Mouse (Mus musculus): ENCODE measurements around the gene Pcdh9. TPM values are rescaled to one million over a fixed set of nuclear protein-coding genes. Genes with fewer than 3 reads are reported as not detected.

Pcdh9 gene
- 59.7 and 60.7 TPM in 2 replicates for polyA plus RNA-seq (2015; fragmentation: Nextera tagmentation; extraction: Ambion mirVana)

DNA sequence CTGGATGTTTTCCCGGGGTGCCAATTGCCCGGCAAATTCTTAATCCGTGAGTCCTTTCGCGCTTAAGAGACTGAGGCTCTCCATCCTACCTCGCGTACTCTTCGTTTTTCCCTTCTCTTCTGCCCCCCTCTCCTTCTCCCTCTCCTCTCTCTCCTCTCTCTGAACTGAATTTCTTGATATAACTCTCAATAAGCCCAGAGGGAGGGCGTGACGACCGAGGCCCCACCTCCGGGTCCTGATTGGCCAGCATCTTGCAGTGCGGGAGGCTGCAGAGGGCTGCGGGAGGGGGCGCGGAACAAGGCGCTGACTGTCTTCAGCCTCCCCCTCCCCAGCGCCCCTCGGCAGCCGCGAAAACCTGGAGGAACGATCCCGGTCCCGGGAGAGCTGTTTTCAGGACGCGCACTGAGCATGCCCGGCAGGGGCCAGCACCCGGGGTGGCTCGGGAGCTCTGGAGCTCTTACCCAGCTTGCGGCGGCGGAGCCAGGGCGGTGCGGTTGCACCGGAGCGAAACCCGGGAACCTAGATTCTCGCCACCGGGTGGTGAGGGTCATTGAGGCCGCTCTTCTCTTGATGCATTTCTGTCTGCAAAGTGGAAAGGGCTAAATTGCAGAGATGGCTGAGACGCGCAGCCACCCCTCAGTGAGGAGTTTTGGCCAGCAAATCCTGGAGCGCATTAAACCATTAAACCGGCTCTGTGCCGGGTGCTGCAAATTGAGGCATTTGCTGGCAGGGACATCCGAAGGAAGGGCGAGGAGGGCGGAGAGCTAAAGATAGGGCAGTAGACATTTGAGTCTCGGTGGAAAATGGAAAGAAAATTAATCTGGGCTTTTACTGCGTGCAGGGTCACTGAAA is at the start of gene Pcdh9:
Pcdh9 (minus strand) TSS at position 161 of the 852 bp plus-strand sequence.
- peak within 1 kb of the TSS; percentile 82 for H3K27ac ChIP-seq
- peak within 1 kb of the TSS; percentile 72 for H3K9ac ChIP-seq
- H3K9me3 ChIP-seq, result no peaks in the 10 kb centered on the region
- under 1% methylated on average over 50 of the region's 50 CpGs for WGBS
- ATAC-seq (ENCODE audit: insufficient number of reproducible peaks, insufficient read depth, low FRiP score, low TSS enrichment, low read depth), result peak; percentile 99
- peak within 1 kb of the TSS; percentile 58 for H3K4me3 ChIP-seq
- peak within 1 kb of the TSS; percentile 86 for H3K4me2 ChIP-seq
- H3K27me3 ChIP-seq, result peaks cover 2% of the 10 kb centered on the region
- H3K4me1 ChIP-seq, result peaks cover 6% of the 10 kb centered on the region
- H3K36me3 ChIP-seq, result peaks cover 4% of the 10 kb centered on the region; the same call in 1 of the 2 replicates

DNA sequence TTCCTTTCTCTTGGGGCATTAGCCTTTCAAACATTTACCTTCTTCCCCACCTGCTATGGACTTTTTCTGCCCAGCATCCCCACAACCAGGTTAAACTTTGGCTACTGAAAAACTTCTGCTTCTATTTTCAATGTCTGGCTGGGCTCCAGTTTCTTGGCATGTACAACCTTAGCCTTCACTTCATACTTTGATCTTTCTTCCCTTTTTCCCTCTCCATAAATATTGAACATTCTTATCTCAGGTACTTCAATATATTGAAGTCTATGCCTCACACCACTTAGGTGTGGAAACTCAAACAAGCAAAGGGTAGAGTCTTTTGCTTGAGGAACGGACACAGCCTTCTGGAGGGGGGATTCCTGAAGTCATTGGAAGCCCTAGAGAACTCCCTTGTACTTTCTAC is 16.4 kb upstream of the Pcdh9 start:
- no peak overlapping the region for H3K4me2 ChIP-seq
- H3K27ac ChIP-seq, result no peak overlapping the region
- 75% methylated on average over 1 of the region's 1 CpGs for WGBS
- no peaks in the 10 kb centered on the region for H3K36me3 ChIP-seq
- no peaks in the 10 kb centered on the region for H3K4me1 ChIP-seq
- no peak overlapping the region for H3K4me3 ChIP-seq
- ATAC-seq (ENCODE audit: insufficient number of reproducible peaks, insufficient read depth, low FRiP score, low TSS enrichment, low read depth), result no peak
- no peak overlapping the region for H3K9ac ChIP-seq
- no peaks in the 10 kb centered on the region for H3K9me3 ChIP-seq
- no peaks in the 10 kb centered on the region for H3K27me3 ChIP-seq

DNA sequence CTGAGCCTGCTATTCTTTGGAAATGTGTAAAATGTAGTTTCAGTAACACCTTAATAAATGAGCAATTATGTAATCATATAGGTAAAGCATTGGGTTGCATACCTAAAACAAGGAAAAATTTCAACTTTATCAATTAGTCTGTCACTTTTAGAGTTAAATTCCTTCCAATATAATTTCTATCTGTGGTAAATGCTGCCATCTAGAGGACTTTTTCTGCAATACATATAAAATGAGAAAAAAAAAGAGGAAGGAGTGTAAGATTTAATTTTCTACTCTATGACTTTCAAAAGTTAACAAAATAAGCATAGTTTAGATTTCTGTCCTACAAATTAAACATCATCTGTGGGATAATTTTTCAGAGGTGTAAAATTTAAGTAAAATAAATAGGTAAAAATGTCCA is 8.1 kb upstream of the Pcdh9 start:
- H3K9ac ChIP-seq, result no peak overlapping the region
- ATAC-seq (ENCODE audit: insufficient number of reproducible peaks, insufficient read depth, low FRiP score, low TSS enrichment, low read depth), result no peak
- no peak overlapping the region for H3K4me3 ChIP-seq
- H3K4me2 ChIP-seq, result no peak overlapping the region
- H3K4me1 ChIP-seq, result no peaks in the 10 kb centered on the region
- H3K27me3 ChIP-seq, result no peaks in the 10 kb centered on the region
- no peaks in the 10 kb centered on the region for H3K36me3 ChIP-seq
- no peak overlapping the region for H3K27ac ChIP-seq
- no peaks in the 10 kb centered on the region for H3K9me3 ChIP-seq

DNA sequence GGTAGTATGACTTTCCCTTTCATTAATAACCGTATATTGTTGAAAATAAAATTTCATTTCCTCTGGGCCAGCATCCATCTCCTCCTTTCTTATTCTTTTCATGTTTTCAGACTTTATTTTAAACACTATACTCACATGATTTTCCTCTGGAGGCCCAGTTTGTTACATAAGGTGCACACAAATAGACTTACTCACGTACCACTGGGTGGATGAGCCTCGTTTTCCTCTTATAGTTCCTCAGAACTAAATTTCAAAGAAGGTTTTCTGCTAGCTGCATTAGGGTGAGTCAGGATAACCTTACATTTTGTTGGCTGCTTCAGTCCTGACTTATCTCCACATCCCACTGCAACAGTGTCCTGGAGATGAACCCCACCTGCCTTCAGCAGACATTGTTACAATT is 4.7 kb upstream of the Pcdh9 start:
- H3K9me3 ChIP-seq, result no peaks in the 10 kb centered on the region
- ATAC-seq (ENCODE audit: insufficient number of reproducible peaks, insufficient read depth, low FRiP score, low TSS enrichment, low read depth), result no peak

DNA sequence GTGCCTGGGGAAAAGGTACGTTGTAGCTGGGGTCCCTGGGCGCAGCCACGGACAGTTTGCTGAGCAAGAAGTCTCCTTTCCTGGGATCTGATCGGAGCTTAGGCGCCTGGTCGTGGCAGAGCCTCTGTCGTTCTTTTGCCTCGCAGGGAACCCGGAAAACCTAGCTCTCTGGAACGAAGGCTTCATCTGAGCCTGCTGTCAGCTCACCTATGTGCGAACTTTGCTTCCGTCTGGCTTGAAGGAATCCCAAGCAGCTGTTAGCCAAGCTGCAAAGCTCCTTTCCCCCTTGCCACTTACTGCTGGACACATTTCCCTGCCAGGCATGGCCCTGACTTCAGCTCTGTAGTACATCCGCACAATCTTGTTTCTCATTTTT is 880 bp upstream of the Pcdh9 start:
- Histone ChIP-seq H3K36me3 (no peaks in the 10 kb centered on the region; the same call in 1 of the 2 replicates), H3K27me3 (peaks cover 2% of the 10 kb centered on the region), H3K4me3 (peak overlapping the region; percentile 58), H3K4me2 (peak overlapping the region; percentile 86), H3K9ac (peak overlapping the region; percentile 72), H3K4me1 (peaks cover 5% of the 10 kb centered on the region), H3K9me3 (no peaks in the 10 kb centered on the region), H3K27ac (peak overlapping the region; percentile 82)
- ATAC-seq (ENCODE audit: insufficient number of reproducible peaks, insufficient read depth, low FRiP score, low TSS enrichment, low read depth), result no peak
- under 1% methylated on average over 13 of the region's 13 CpGs for WGBS

More for the DNA sequence above, 4.7 kb upstream of the Pcdh9 start:
- no peak overlapping the region for H3K27ac ChIP-seq
- H3K4me1 ChIP-seq, result peaks cover 5% of the 10 kb centered on the region
- peaks cover 2% of the 10 kb centered on the region for H3K27me3 ChIP-seq
- H3K9ac ChIP-seq, result no peak overlapping the region
- WGBS, result 91% methylated on average over 3 of the region's 3 CpGs
- no peak overlapping the region for H3K4me2 ChIP-seq
- H3K4me3 ChIP-seq, result no peak overlapping the region
- no peaks in the 10 kb centered on the region for H3K36me3 ChIP-seq

DNA sequence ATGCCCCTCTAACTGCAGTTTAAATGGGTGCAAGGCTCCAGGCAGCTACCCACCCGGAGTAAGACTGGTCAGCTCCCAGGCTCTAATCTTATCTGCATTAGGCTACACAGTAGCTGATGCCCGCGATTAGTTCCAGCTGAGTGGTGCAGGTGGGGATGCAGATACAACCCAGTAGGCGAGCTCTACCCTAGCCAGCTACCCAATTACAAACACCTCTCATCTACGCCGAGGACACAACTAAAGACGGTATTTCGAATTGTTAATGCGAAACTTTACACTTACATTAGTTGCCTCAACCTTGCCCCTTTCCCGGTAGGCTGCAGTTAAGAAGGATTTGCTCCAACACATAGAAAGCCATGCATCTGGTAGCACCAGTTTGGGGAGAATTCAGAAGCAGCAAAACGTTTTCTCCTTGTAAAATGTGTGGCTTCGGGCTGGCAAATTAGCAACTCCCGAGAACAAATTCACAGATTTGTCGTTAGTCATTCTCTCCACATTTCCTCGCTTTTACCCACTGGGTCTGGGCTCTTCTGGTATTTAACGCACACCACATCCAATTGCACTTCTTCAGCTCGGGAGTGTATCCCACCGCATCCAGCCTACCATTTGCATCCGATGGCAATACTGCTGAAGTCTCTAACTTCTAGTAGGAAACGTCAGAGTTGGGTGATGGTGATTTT is 500 bp downstream of the Pcdh9 start:
- peak overlapping the region; percentile 58 for H3K4me3 ChIP-seq
- WGBS, result under 1% methylated on average over 20 of the region's 20 CpGs
- H3K36me3 ChIP-seq, result peaks cover 4% of the 10 kb centered on the region; the same call in 1 of the 2 replicates
- H3K27ac ChIP-seq, result peak overlapping the region; percentile 28; the same call in 1 of the 2 replicates
- H3K4me1 ChIP-seq, result peaks cover 9% of the 10 kb centered on the region
- peak overlapping the region; percentile 86 for H3K4me2 ChIP-seq
- H3K9me3 ChIP-seq, result no peaks in the 10 kb centered on the region
- H3K9ac ChIP-seq, result peak overlapping the region; percentile 72
- no peak; the same call in 1 of the 2 replicates for ATAC-seq (ENCODE audit: insufficient number of reproducible peaks, insufficient read depth, low FRiP score, low TSS enrichment, low read depth)
- H3K27me3 ChIP-seq, result peaks cover 2% of the 10 kb centered on the region

DNA sequence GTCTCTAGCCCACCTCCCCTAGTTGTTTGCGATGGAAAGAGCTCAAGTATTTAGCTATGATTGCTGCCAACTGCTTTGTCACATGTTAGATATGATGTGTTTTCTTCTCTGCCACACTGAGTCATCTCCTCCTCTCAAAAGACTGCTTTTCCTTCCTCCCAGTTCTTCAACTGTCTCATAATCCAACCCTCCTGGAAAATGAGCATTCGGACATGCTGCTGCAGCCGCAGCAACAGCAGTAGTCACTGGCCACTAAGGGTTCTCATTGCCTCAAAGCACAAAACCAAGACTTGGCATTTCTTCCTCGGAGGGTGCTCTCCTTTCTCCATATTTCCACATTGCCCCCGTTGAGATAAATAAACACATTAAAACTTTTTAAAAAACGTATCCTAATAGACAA is 1.2 kb downstream of the Pcdh9 start:
- ATAC-seq (ENCODE audit: insufficient number of reproducible peaks, insufficient read depth, low FRiP score, low TSS enrichment, low read depth), result no peak
- WGBS, result 21% methylated on average over 6 of the region's 6 CpGs
- Histone ChIP-seq H3K9ac (peak overlapping the region; percentile 72; the same call in 1 of the 2 replicates), H3K36me3 (peaks cover 4% of the 10 kb centered on the region; the same call in 1 of the 2 replicates), H3K4me1 (peaks cover 11% of the 10 kb centered on the region), H3K4me2 (peak overlapping the region; percentile 86), H3K27me3 (peaks cover 2% of the 10 kb centered on the region), H3K27ac (no peak overlapping the region), H3K4me3 (peak overlapping the region; percentile 58), H3K9me3 (no peaks in the 10 kb centered on the region)

DNA sequence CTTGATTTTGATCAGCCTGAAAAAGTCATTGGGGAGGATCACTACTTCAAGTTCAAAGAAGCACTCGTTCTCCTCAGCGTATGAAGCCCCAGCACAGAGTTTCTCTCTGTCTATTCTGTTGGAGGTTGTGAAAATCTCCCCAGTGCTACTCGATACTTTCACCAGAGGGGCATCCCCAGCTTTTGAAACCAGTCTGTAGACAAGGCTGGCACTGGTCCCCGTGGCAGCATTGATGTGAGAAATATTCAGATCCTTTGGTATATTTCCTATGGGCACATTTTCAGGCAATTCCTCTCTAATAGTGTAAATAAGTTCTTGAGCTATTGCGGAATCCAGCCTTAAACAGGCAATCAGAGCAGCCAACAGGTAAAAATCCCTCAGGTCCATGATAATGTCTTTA is 2.1 kb downstream of the Pcdh9 start:
- peak overlapping the region; percentile 86 for H3K4me2 ChIP-seq
- H3K9me3 ChIP-seq, result no peaks in the 10 kb centered on the region
- peaks cover 4% of the 10 kb centered on the region; the same call in 1 of the 2 replicates for H3K36me3 ChIP-seq
- no peak overlapping the region for H3K27ac ChIP-seq
- H3K27me3 ChIP-seq, result peaks cover 2% of the 10 kb centered on the region
- peaks cover 11% of the 10 kb centered on the region for H3K4me1 ChIP-seq
- WGBS, result 69% methylated on average over 5 of the region's 5 CpGs
- peak overlapping the region; percentile 58 for H3K4me3 ChIP-seq
- no peak overlapping the region for H3K9ac ChIP-seq
- no peak for ATAC-seq (ENCODE audit: insufficient number of reproducible peaks, insufficient read depth, low FRiP score, low TSS enrichment, low read depth)

DNA sequence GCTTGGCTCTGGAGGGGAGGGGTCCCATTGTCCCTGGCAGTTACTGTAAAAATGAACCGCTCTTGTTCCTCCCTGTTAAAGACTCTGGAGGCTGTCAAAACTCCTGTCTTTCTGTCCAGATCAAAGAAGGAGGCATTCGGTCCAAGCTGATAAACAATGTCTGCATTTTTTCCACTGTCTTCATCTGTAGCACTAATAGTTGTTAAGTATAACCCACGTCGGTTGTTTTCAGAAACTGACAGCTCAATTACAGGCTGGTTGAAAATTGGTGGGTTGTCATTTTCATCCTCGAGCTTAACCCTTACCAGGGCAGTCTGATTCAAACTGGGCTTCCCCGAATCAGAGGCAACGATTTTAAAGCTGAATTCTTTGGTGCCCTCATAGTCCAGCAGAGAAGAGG is 3.4 kb downstream of the Pcdh9 start:
- peaks cover 4% of the 10 kb centered on the region; the same call in 1 of the 2 replicates for H3K36me3 ChIP-seq
- no peaks in the 10 kb centered on the region for H3K27me3 ChIP-seq
- H3K9me3 ChIP-seq, result no peaks in the 10 kb centered on the region
- no peak overlapping the region for H3K27ac ChIP-seq
- peak overlapping the region; percentile 9 for H3K4me3 ChIP-seq
- WGBS, result 49% methylated on average over 7 of the region's 7 CpGs
- ATAC-seq (ENCODE audit: insufficient number of reproducible peaks, insufficient read depth, low FRiP score, low TSS enrichment, low read depth), result no peak
- H3K4me2 ChIP-seq, result peak overlapping the region; percentile 86
- H3K9ac ChIP-seq, result no peak overlapping the region
- H3K4me1 ChIP-seq, result peaks cover 11% of the 10 kb centered on the region

DNA sequence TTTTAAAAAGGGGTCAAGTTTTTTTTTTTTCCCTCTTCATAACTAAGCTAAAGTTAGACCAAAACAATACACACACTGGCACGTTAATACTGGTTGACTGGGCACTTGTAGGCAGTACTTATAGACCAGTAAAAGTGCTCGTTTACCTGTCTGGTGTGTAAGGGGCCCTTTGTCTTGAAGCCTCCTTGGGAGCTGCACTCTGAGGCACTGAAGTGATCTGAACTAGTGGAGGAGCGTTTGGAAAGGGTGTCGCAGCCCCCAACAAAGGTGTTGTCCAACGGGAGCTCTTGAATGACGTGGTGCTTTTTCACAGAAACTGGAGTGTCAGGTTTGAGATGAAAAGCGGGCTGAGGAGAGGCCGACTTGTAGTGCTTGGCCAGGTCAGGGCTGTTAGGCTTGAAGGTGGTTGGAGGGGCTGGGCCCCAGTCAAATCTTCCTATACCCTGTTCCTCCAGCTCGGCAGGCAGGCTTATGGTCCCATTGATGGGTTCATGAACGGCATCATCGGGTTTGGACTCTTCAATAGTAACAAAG is 4.9 kb downstream of the Pcdh9 start:
- H3K9me3 ChIP-seq, result no peaks in the 10 kb centered on the region
- no peak overlapping the region for H3K9ac ChIP-seq
- no peak overlapping the region for H3K27ac ChIP-seq
- H3K36me3 ChIP-seq, result peaks cover 4% of the 10 kb centered on the region; the same call in 1 of the 2 replicates
- no peak overlapping the region for H3K4me2 ChIP-seq
- no peaks in the 10 kb centered on the region for H3K27me3 ChIP-seq
- no peak overlapping the region for H3K4me3 ChIP-seq
- WGBS, result 73% methylated on average over 11 of the region's 11 CpGs
- ATAC-seq (ENCODE audit: insufficient number of reproducible peaks, insufficient read depth, low FRiP score, low TSS enrichment, low read depth), result no peak
- peaks cover 6% of the 10 kb centered on the region; the same call in 1 of the 2 replicates for H3K4me1 ChIP-seq

DNA sequence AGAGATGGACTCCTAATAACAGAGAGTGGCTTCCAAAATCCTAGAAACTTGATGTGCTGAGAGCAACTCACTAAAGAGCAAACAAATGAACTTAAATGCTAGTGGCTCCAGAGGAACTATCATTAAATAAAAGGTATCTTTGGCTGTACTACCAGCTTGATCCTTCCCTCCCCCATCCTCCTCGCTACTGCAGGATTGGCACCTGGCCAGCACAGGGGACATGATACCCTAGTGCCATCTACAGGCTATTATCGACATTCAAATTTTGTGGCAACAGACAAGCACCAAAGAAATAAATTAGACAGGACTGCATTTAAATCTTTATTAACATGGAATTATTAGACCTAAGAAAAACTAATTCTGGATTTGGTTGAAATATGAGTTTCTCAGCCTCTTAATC is 6.0 kb downstream of the Pcdh9 start:
- H3K27me3 ChIP-seq, result no peaks in the 10 kb centered on the region
- H3K9me3 ChIP-seq, result no peaks in the 10 kb centered on the region
- WGBS, result 2% methylated on average over 2 of the region's 2 CpGs
- ATAC-seq (ENCODE audit: insufficient number of reproducible peaks, insufficient read depth, low FRiP score, low TSS enrichment, low read depth), result no peak
- peaks cover 4% of the 10 kb centered on the region; the same call in 1 of the 2 replicates for H3K36me3 ChIP-seq
- H3K4me2 ChIP-seq, result peak overlapping the region; percentile 28; the same call in 1 of the 2 replicates
- no peak overlapping the region for H3K9ac ChIP-seq
- H3K4me3 ChIP-seq, result no peak overlapping the region; the same call in 1 of the 2 replicates
- peaks cover 6% of the 10 kb centered on the region; the same call in 1 of the 2 replicates for H3K4me1 ChIP-seq
- no peak overlapping the region for H3K27ac ChIP-seq
